Mouse (Mus musculus): ENCODE results near the gene Edc3. TPM values are rescaled to one million over a fixed set of nuclear protein-coding genes. Genes with fewer than 3 reads are reported as not detected.

Edc3 gene
- 21.0 and 21.1 TPM in 2 replicates for polyA plus RNA-seq (2012; rRNA removed)

DNA sequence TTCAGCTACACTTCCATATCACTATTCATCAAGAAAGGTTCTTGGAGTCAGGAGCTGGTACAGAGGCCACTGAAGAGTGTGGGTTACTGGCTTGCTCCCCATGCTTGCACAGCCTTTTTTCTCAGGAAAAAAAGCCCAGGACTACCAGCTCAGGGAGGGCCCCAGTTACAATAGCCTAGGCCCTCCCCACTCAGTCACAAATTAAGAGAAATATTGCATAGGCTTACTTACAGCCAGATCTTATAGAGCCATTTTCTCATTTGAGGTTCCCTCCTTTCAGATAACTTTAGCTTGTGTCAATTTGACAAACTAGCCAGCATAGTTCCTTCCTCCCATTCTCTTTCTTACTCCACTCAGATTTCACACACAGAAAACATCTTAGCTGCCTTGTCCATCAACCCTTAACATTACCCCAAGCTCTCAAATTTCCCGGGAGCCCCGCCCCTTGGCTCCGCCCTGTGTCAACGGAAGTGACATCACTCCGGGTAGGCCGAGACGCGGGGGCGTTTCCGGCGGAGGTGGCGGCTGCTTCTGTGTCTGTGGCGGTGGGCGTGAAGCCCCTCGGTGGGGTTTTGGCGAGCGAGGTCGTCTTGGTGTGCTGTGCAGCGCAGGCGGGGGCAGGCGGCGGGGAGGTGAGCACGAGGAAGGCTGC, at the start of gene Edc3:
Gene Edc3, plus strand, starts transcription at position 473 of the 652 bp plus-strand sequence.

DNA sequence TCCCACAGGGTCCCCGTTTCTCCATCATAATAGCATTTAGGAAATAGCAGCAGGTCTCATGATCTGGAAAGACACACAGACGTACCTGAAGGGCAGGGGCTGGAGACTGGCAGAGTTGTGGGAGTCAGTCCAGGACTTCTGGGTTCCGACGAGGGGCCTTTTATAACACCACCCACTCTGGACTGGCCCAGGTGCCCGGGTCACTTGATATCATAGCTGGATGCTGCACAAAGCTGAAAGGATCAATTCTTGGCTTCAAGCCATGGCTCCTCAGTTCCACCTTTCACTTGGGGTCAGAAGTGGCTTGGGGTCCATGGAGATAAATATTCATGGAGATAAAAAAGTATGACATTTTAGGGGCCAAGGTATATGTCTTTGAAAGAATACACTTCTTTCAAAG, 24.8 kb upstream of the Edc3 start, which contains the start of gene Cyp1a2:
Gene Cyp1a2, minus strand, starts transcription at position 184 of the 400 bp plus-strand sequence.

DNA sequence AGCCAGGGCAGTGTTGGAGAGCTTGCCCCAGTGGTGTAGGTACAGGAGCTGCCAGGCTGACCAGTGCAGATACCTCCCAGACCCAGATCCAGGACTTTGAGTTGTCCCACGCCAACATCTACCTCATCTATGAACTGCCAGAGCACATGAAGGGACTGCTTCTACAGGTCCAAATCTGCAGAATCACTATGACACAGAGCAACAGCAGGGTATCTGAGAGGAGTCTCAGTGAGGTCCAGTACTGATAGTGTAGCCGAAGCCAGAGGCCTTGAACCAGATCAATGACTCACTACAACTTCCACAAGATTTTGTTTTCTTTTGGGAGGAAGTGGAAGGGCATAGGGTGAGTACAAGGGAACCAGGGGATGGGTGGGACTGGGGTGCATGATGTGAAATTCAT, 20.6 kb upstream of the Edc3 start, which contains the start of gene Cyp1a1:
Gene Cyp1a1, plus strand, starts transcription at position 178 of the 400 bp plus-strand sequence.

DNA sequence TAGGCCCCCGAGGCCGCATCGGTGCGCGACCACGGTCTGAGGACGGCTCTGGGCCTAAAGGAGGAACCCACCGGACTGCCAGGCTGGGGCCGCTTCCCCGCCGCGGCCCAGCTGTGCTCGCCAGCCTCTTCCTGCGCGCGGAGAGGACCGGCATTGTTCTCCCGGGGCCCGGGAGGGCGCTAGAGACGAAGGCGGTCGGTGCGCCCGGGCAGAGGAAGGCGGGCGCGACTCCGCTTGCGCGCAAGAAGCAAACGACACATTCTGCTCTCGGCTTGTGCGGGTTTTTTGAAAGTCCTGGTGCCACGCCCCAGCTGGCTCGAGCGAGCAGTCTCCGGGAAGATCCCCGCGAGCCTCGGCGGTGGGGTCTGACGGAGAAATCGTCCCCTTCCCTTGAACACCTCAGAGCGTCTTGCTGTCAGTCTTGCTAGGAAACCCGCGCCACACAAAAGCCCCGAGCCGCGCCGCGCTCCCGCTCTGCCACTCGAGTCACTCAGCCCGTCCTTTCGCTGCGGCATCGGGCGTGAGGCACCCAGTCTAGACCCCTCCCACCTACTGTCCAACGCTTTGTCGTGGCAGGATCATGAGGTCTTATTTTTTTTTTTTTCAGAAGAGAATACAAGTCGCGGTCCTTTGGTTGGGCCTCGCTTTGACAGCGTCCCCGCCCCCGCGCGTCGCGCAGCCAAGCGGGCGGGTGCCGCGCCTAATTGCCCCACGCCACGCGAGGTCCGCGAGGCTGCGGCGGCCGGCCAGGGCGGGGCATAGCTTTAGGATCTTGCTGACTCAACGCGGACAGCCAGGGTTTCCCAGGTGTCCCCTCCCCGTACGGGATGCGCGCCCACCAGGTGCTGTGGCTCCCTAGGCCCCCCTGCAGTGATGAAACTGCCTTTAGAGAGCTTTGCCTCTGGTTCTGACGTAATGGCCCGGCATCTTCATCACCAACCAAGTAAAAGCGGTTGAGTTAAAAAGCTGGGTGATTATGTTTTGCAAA, 57.3 kb downstream of the Edc3 start, which contains the start of gene Clk3:
Gene Clk3, minus strand, starts transcription at position 497 of the 988 bp plus-strand sequence.

Other genes starting within 250 kb of the Edc3 start
- 283 and 284 TPM in 2 replicates for gene Scamp5, start 240.5 kb upstream of the Edc3 start, polyA plus RNA-seq (2012; rRNA removed)
- gene Rpp25, start 204.5 kb upstream of the Edc3 start, polyA plus RNA-seq (2012; rRNA removed): 14.8 and 15.7 TPM in 2 replicates
- gene Cox5a, start 187.3 kb upstream of the Edc3 start, polyA plus RNA-seq (2012; rRNA removed): 395 and 396 TPM in 2 replicates
- 14.3 and 15.3 TPM in 2 replicates for gene Fam219b, start 171.0 kb upstream of the Edc3 start, polyA plus RNA-seq (2012; rRNA removed)
- 62.6 and 66.8 TPM in 2 replicates for gene Mpi, start 155.8 kb upstream of the Edc3 start, polyA plus RNA-seq (2012; rRNA removed)
- gene Scamp2, start 147.6 kb upstream of the Edc3 start, polyA plus RNA-seq (2012; rRNA removed): 51.6 and 56.1 TPM in 2 replicates
- gene Ulk3, start 119.1 kb upstream of the Edc3 start, polyA plus RNA-seq (2012; rRNA removed): 40.2 and 46.6 TPM in 2 replicates
- 0.66 and 1.1 TPM in 2 replicates for gene Cplx3, start 102.3 kb upstream of the Edc3 start, polyA plus RNA-seq (2012; rRNA removed)
- 0.07 and 0.10 TPM in 2 replicates for gene Lman1l, start 87.8 kb upstream of the Edc3 start, polyA plus RNA-seq (2012; rRNA removed)
- gene Csk, start 54.9 kb upstream of the Edc3 start, polyA plus RNA-seq (2012; rRNA removed): 76.3 and 89.0 TPM in 2 replicates
- not detected in 2 replicates for gene Cyp1a2, start 24.8 kb upstream of the Edc3 start, polyA plus RNA-seq (2012; rRNA removed)
- gene Cyp1a1, start 20.6 kb upstream of the Edc3 start, polyA plus RNA-seq (2012; rRNA removed): 0.08 and 0.15 TPM in 2 replicates
- 144 and 147 TPM in 2 replicates for gene Clk3, start 57.3 kb downstream of the Edc3 start, polyA plus RNA-seq (2012; rRNA removed)
- gene Arid3b, start 128.3 kb downstream of the Edc3 start, polyA plus RNA-seq (2012; rRNA removed): 9.0 TPM in 2 replicates
- 102 and 112 TPM in 2 replicates for gene Ubl7, start 202.4 kb downstream of the Edc3 start, polyA plus RNA-seq (2012; rRNA removed)
- gene Sema7a, start 231.6 kb downstream of the Edc3 start, polyA plus RNA-seq (2012; rRNA removed): 62.7 and 63.6 TPM in 2 replicates

Data from central nervous system, embryonic 18 days (tissue).